Mouse (Mus musculus): ENCODE measurements at regions not wholly inside any gene's neighbourhood (a gene's known extent, or its start where the extent isn't known, plus 50 kb on each side); places are given as distances from the start of the nearest gene placed in this dataset.
A peak's percentile ranks its signal among the peaks of the same experiment; 100 is the strongest.

DNA sequence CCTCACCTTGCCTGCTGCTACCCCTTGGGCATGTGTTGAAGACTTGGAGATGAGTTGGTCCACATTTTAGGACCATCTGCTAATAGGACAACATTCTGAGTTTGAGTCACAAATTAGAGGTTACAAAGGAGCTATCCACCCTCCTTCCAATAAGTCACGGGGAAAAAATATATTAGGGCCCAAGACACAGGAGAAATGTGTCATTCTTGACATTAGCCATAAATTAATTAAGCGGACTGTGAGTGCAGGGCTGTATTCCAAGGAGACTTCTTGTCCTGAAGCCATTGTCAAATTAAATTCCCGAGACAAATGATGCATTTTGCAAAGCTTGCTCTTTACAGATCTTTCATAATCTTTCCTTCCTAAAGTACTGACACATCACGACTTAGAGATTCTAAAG, 79.2 kb downstream of the 1700020N01Rik start:
- no peak for TF ChIP-seq CTCF (IDR thresholded peaks at IDR 0.05; ENCODE audit: low read depth)
- H3K4me2 ChIP-seq (ENCODE audit: low read length), result no peak overlapping the region
- H3K9me3 ChIP-seq (replicated peaks; ENCODE audit: low read length), result no peaks in the 10 kb centered on the region
- no peaks in the 10 kb centered on the region for H3K36me3 ChIP-seq (ENCODE audit: insufficient read depth, low read length)
- 57% methylated on average over 4 of the region's 4 CpGs for WGBS
- no peak overlapping the region for H3K4me3 ChIP-seq (replicated peaks; ENCODE audit: low read depth, low read length)
- ATAC-seq (replicated peaks; ENCODE audit: low FRiP score, low read depth) (no peak), DNase-seq (ENCODE audit: low spot score) (no peak)
- H3K9ac ChIP-seq (ENCODE audit: low read depth, low read length), result no peak overlapping the region
- H3K27ac ChIP-seq, result no peak overlapping the region
- H3K27me3 ChIP-seq (ENCODE audit: insufficient read depth, low read length), result no peaks in the 10 kb centered on the region
- H3K4me1 ChIP-seq (replicated peaks; ENCODE audit: insufficient read depth, low read length), result no peaks in the 10 kb centered on the region

DNA sequence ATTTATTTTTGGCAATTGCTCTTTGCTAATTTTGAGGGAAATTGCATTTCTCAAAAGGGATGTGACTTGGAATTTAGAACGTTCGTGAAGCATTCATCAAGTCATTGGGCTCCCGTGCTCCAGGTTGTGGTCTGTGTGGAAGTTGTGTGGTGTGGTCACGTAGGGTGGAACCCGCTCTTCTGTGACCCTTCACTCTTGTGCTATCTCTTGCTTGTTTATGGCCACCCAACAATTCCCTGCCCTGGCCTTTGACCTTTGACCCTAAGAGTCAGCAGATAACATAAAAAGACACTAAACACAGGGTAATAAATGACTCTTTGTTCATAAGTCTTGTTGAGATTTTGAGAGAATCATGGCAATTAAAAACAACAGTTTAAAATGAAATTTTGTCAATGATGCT, 79.7 kb downstream of the 1700020N01Rik start:
- Histone ChIP-seq H3K4me2 (ENCODE audit: low read length) (no peak overlapping the region), H3K9me3 (replicated peaks; ENCODE audit: low read length) (no peaks in the 10 kb centered on the region), H3K27me3 (ENCODE audit: insufficient read depth, low read length) (no peaks in the 10 kb centered on the region), H3K27ac (no peak overlapping the region), H3K4me1 (replicated peaks; ENCODE audit: insufficient read depth, low read length) (no peaks in the 10 kb centered on the region), H3K4me3 (replicated peaks; ENCODE audit: low read depth, low read length) (no peak overlapping the region), H3K9ac (ENCODE audit: low read depth, low read length) (no peak overlapping the region), H3K36me3 (ENCODE audit: insufficient read depth, low read length) (no peaks in the 10 kb centered on the region)
- DNase-seq (ENCODE audit: low spot score) (no peak), ATAC-seq (replicated peaks; ENCODE audit: low FRiP score, low read depth) (no peak)
- WGBS, result 72% methylated on average over 5 of the region's 5 CpGs
- TF ChIP-seq CTCF (IDR thresholded peaks at IDR 0.05; ENCODE audit: low read depth), result no peak

DNA sequence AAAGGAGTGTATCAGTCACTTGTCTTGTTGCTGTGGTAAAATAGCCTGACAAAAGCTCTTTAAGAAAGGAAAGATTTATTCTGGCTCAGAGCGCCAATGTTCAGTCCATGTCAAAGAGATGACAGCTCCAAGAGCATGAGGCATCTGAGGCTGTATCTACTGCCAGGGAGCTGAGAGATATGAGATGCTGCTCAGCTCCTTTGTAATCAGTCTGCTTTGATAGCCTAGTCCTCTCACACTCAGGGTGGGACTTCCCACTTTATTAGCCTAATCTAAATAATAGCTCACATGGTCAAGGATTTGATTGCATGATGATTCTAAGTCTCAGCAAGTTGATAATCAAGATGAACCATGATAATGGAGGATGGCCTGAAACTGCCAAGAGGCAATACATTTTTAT, 80.9 kb downstream of the 1700020N01Rik start:
- no peak overlapping the region for H3K4me2 ChIP-seq (ENCODE audit: low read length)
- no peak for TF ChIP-seq CTCF (IDR thresholded peaks at IDR 0.05; ENCODE audit: low read depth)
- ATAC-seq (replicated peaks; ENCODE audit: low FRiP score, low read depth) (no peak), DNase-seq (ENCODE audit: low spot score) (no peak)
- no peaks in the 10 kb centered on the region for H3K4me1 ChIP-seq (replicated peaks; ENCODE audit: insufficient read depth, low read length)
- no peaks in the 10 kb centered on the region; the same call in 1 of the 2 replicates for H3K9me3 ChIP-seq (replicated peaks; ENCODE audit: low read length)
- H3K27ac ChIP-seq, result no peak overlapping the region
- no peak overlapping the region for H3K9ac ChIP-seq (ENCODE audit: low read depth, low read length)
- H3K27me3 ChIP-seq (ENCODE audit: insufficient read depth, low read length), result no peaks in the 10 kb centered on the region
- no peak overlapping the region for H3K4me3 ChIP-seq (replicated peaks; ENCODE audit: low read depth, low read length)
- WGBS, result 97% methylated on average over 1 of the region's 1 CpGs
- H3K36me3 ChIP-seq (ENCODE audit: insufficient read depth, low read length), result no peaks in the 10 kb centered on the region

DNA sequence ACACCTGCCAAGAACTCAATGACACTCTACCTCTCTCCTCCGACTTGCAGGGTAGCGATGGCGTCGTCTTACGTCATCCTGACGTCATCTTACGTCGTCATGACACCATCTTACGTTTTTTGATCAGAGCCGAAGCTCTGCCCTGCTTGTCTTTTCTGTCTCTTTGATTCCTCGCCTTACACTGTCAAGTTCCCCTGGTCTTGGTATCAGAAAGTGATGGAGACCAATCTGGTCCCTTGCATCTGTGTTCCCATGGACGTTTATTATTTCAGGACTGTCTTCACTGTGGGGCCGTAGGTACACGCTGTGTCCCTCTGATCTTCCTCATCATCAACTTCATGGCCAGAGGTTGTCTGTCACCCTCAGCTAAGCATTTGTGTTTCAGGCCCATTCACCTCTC, 82.8 kb downstream of the 1700020N01Rik start:
- no peaks in the 10 kb centered on the region for H3K36me3 ChIP-seq (ENCODE audit: insufficient read depth, low read length)
- no peak overlapping the region for H3K27ac ChIP-seq
- H3K4me1 ChIP-seq (replicated peaks; ENCODE audit: insufficient read depth, low read length), result no peaks in the 10 kb centered on the region
- H3K9me3 ChIP-seq (replicated peaks; ENCODE audit: low read length), result no peaks in the 10 kb centered on the region; the same call in 1 of the 2 replicates
- DNase-seq (ENCODE audit: low spot score) (no peak), ATAC-seq (replicated peaks; ENCODE audit: low FRiP score, low read depth) (no peak)
- no peak overlapping the region for H3K9ac ChIP-seq (ENCODE audit: low read depth, low read length)
- H3K4me3 ChIP-seq (replicated peaks; ENCODE audit: low read depth, low read length), result no peak overlapping the region
- H3K27me3 ChIP-seq (ENCODE audit: insufficient read depth, low read length), result no peaks in the 10 kb centered on the region
- no peak for TF ChIP-seq CTCF (IDR thresholded peaks at IDR 0.05; ENCODE audit: low read depth)
- no peak overlapping the region for H3K4me2 ChIP-seq (ENCODE audit: low read length)
- 94% methylated on average over 14 of the region's 14 CpGs for WGBS

DNA sequence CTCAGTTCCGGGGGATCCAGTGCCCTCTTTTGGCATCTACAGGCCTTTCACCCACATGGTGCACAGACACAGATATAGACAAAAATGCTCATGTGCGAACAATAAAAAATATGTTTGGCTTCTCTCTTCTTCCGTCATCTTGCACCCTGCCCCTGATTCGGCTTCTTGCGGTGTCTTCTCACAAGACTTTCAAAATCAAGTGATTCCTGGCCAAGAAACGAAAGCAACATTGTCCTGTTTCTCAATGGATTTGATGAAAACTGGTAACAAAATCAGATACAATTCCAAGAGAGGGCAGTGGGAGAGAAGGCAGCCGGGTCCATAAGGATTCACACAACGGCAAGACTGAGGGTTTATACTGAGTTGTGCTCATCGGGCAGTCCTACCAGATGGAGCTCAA, 85.0 kb downstream of the 1700020N01Rik start:
- Histone ChIP-seq H3K4me2 (ENCODE audit: low read length) (no peak overlapping the region), H3K4me1 (replicated peaks; ENCODE audit: insufficient read depth, low read length) (no peaks in the 10 kb centered on the region), H3K36me3 (ENCODE audit: insufficient read depth, low read length) (no peaks in the 10 kb centered on the region), H3K9ac (ENCODE audit: low read depth, low read length) (no peak overlapping the region), H3K27ac (peak overlapping the region; percentile 57; the same call in 1 of the 2 replicates), H3K4me3 (replicated peaks; ENCODE audit: low read depth, low read length) (no peak overlapping the region), H3K9me3 (replicated peaks; ENCODE audit: low read length) (no peaks in the 10 kb centered on the region; the same call in 1 of the 2 replicates), H3K27me3 (ENCODE audit: insufficient read depth, low read length) (no peaks in the 10 kb centered on the region)
- no peak for ATAC-seq (replicated peaks; ENCODE audit: low FRiP score, low read depth)
- WGBS, result 96% methylated on average over 9 of the region's 9 CpGs
- no peak for TF ChIP-seq CTCF (IDR thresholded peaks at IDR 0.05; ENCODE audit: low read depth)
- no peak for DNase-seq (ENCODE audit: low spot score)

DNA sequence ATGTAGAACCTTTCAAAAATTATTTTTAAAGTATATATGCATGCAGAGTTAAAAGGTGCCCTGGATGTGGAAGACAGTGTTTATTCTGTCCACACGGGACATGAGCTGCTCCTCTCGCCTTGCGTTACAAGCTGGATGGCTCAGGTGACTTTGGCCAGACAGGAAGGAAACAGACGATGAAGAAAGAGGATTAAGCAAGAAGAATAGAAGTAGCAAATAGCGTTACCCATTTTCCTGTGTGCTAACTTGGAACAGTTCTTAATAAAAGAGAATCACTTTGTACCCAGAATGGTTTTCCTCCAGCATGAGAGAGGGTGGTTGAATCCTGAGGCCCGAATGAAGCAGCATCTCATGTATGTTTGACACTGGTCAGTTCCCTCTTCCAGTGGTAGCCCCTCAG, 85.4 kb downstream of the 1700020N01Rik start:
- DNase-seq (ENCODE audit: low spot score), result no peak
- H3K36me3 ChIP-seq (ENCODE audit: insufficient read depth, low read length), result no peaks in the 10 kb centered on the region
- H3K27me3 ChIP-seq (ENCODE audit: insufficient read depth, low read length), result no peaks in the 10 kb centered on the region
- no peaks in the 10 kb centered on the region for H3K4me1 ChIP-seq (replicated peaks; ENCODE audit: insufficient read depth, low read length)
- no peak overlapping the region for H3K4me2 ChIP-seq (ENCODE audit: low read length)
- peak overlapping the region; percentile 57 for H3K27ac ChIP-seq
- H3K9me3 ChIP-seq (replicated peaks; ENCODE audit: low read length), result no peaks in the 10 kb centered on the region; the same call in 1 of the 2 replicates
- no peak for ATAC-seq (replicated peaks; ENCODE audit: low FRiP score, low read depth)
- no peak overlapping the region for H3K4me3 ChIP-seq (replicated peaks; ENCODE audit: low read depth, low read length)
- no peak for TF ChIP-seq CTCF (IDR thresholded peaks at IDR 0.05; ENCODE audit: low read depth)
- WGBS, result 87% methylated on average over 6 of the region's 6 CpGs
- H3K9ac ChIP-seq (ENCODE audit: low read depth, low read length), result no peak overlapping the region

DNA sequence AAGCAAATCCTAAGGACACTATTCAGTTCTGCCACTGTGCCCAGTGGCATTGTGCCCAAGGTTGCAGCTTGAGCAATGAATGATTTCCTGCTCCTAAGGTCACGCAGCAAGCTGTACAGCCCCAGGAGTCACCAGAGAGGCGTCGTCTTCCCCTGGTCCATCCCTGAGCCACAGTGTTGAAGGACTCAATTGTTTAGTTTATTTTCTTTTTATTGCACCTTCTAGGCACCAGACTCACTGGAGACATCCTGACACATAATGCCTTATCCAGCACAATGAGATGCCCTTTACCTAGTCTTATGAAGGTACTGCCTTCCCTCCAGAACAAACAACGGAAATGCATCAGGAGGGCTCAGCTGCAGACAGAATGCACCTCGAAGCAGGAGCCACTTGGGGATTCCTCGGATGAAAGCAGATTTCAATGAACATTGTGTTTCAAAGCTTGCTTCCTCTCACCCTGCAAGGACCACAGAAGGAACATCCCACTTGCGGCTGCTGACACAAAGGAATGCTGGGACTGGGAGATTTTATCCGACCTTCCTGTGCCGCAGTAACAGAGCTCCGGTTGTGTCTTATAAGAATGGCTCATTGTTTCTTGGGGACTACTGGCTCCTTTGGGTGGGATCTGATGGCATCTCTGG, 86.0 kb downstream of the 1700020N01Rik start:
- H3K27me3 ChIP-seq (ENCODE audit: insufficient read depth, low read length), result no peaks in the 10 kb centered on the region
- peak overlapping the region; percentile 57 for H3K27ac ChIP-seq
- H3K9me3 ChIP-seq (replicated peaks; ENCODE audit: low read length), result no peaks in the 10 kb centered on the region; the same call in 1 of the 2 replicates
- H3K4me1 ChIP-seq (replicated peaks; ENCODE audit: insufficient read depth, low read length), result no peaks in the 10 kb centered on the region
- H3K4me3 ChIP-seq (replicated peaks; ENCODE audit: low read depth, low read length), result no peak overlapping the region
- H3K36me3 ChIP-seq (ENCODE audit: insufficient read depth, low read length), result no peaks in the 10 kb centered on the region
- no peak for TF ChIP-seq CTCF (IDR thresholded peaks at IDR 0.05; ENCODE audit: low read depth)
- H3K9ac ChIP-seq (ENCODE audit: low read depth, low read length), result no peak overlapping the region
- 60% methylated on average over 10 of the region's 10 CpGs for WGBS
- DNase-seq (ENCODE audit: low spot score) (peak; percentile 48), ATAC-seq (replicated peaks; ENCODE audit: low FRiP score, low read depth) (no peak; the same call in 1 of the 2 replicates)
- no peak overlapping the region for H3K4me2 ChIP-seq (ENCODE audit: low read length)
